Mouse (Mus musculus): ENCODE measurements around the gene Lrmda. TPM values are rescaled to one million over a fixed set of nuclear protein-coding genes. Genes with fewer than 3 reads are reported as not detected.
"Not testable (repeated sequence)": the region's sequence is repeated elsewhere in the genome, so short reads cannot be mapped to it uniquely, and the experiment has no call there.

Lrmda gene
- polyA plus RNA-seq, 1 experiment from 2014 or later = 0.87 TPM

GRCm38 (mm10) chr14:22587285-22587957 lies 567.9 kb downstream of the Lrmda start:
- Histone ChIP-seq H3K4me1 (replicated peaks) (no peaks in the 10 kb centered on the region), H3K27ac (no peak overlapping the region), H3K27me3 (replicated peaks) (no peaks in the 10 kb centered on the region), H3K36me3 (no peaks in the 10 kb centered on the region), H3K4me2 (replicated peaks) (no peak overlapping the region), H3K9ac (no peak overlapping the region), H3K4me3 (replicated peaks) (no peak overlapping the region), H3K9me3 (no peaks in the 10 kb centered on the region)
- WGBS = 78% methylated on average over 4 of the region's 4 CpGs
- no peak for ATAC-seq

- no peak overlapping the region for H3K9ac ChIP-seq
- H3K4me3 ChIP-seq (replicated peaks) = no peak overlapping the region
- WGBS = 89% methylated on average over 4 of the region's 4 CpGs
- H3K27me3 ChIP-seq (replicated peaks) = no peaks in the 10 kb centered on the region
- H3K4me2 ChIP-seq (replicated peaks) = no peak overlapping the region
- no peaks in the 10 kb centered on the region for H3K4me1 ChIP-seq (replicated peaks)
- no peaks in the 10 kb centered on the region for H3K36me3 ChIP-seq
- H3K27ac ChIP-seq = no peak overlapping the region
- ATAC-seq = no peak
- H3K9me3 ChIP-seq = no peaks in the 10 kb centered on the region
Observed at GRCm38 (mm10) chr14:22587958-22588296, 568.4 kb downstream of the Lrmda start.

- not testable (repeated sequence) for ATAC-seq; H3K4me2 ChIP-seq (replicated peaks); H3K36me3 ChIP-seq; H3K4me1 ChIP-seq (replicated peaks); H3K9ac ChIP-seq; H3K27ac ChIP-seq; H3K27me3 ChIP-seq (replicated peaks); H3K9me3 ChIP-seq; H3K4me3 ChIP-seq (replicated peaks)
- WGBS = 93% methylated on average over 1 of the region's 1 CpGs
Observed at GRCm38 (mm10) chr14:22588394-22588793, 568.9 kb downstream of the Lrmda start.

- peak; percentile 43; the same call in 1 of the 2 replicates for ATAC-seq
- no peak overlapping the region for H3K27ac ChIP-seq
- H3K4me2 ChIP-seq (replicated peaks) = no peak overlapping the region
Observed at GRCm38 (mm10) chr14:22589503-22590215, 570.1 kb downstream of the Lrmda start.

GRCm38 (mm10) chr14:22591186-22591585 lies 571.7 kb downstream of the Lrmda start:
- H3K4me2 ChIP-seq (replicated peaks) = no peak overlapping the region
- no peak overlapping the region for H3K4me3 ChIP-seq (replicated peaks)
- H3K27me3 ChIP-seq (replicated peaks) = no peaks in the 10 kb centered on the region
- WGBS = 52% methylated on average over 2 of the region's 2 CpGs
- no peaks in the 10 kb centered on the region for H3K9me3 ChIP-seq
- no peaks in the 10 kb centered on the region for H3K4me1 ChIP-seq (replicated peaks)
- H3K36me3 ChIP-seq = no peaks in the 10 kb centered on the region
- no peak overlapping the region for H3K27ac ChIP-seq
- ATAC-seq = no peak
- no peak overlapping the region for H3K9ac ChIP-seq

More at GRCm38 (mm10) chr14:22589503-22590215, 570.1 kb downstream of the Lrmda start:
- Histone ChIP-seq H3K9me3 (no peaks in the 10 kb centered on the region), H3K27me3 (replicated peaks) (no peaks in the 10 kb centered on the region), H3K4me3 (replicated peaks) (no peak overlapping the region), H3K4me1 (replicated peaks) (no peaks in the 10 kb centered on the region), H3K36me3 (no peaks in the 10 kb centered on the region), H3K9ac (no peak overlapping the region)
- WGBS = 53% methylated on average over 7 of the region's 7 CpGs

GRCm38 (mm10) chr14:22597508-22597907 lies 578.0 kb downstream of the Lrmda start:
- no peaks in the 10 kb centered on the region for H3K27me3 ChIP-seq (replicated peaks)
- H3K27ac ChIP-seq = no peak overlapping the region
- WGBS = 65% methylated on average over 2 of the region's 2 CpGs
- no peaks in the 10 kb centered on the region for H3K9me3 ChIP-seq
- no peak for ATAC-seq
- H3K36me3 ChIP-seq = no peaks in the 10 kb centered on the region
- no peak overlapping the region for H3K4me2 ChIP-seq (replicated peaks)
- no peaks in the 10 kb centered on the region for H3K4me1 ChIP-seq (replicated peaks)
- no peak overlapping the region for H3K4me3 ChIP-seq (replicated peaks)
- H3K9ac ChIP-seq = no peak overlapping the region

- H3K9ac ChIP-seq = no peak overlapping the region
- H3K36me3 ChIP-seq = no peaks in the 10 kb centered on the region
- H3K4me2 ChIP-seq (replicated peaks) = no peak overlapping the region
- ATAC-seq = no peak
- no peaks in the 10 kb centered on the region for H3K27me3 ChIP-seq (replicated peaks)
- H3K4me3 ChIP-seq (replicated peaks) = no peak overlapping the region
- WGBS = 86% methylated on average over 5 of the region's 5 CpGs
- H3K9me3 ChIP-seq = no peaks in the 10 kb centered on the region
- H3K4me1 ChIP-seq (replicated peaks) = no peaks in the 10 kb centered on the region
- no peak overlapping the region for H3K27ac ChIP-seq
Observed at GRCm38 (mm10) chr14:22598638-22599037, 579.1 kb downstream of the Lrmda start.

GRCm38 (mm10) chr14:22600166-22600565 lies 580.7 kb downstream of the Lrmda start:
- Histone ChIP-seq H3K4me1 (replicated peaks) (no peaks in the 10 kb centered on the region), H3K9ac (no peak overlapping the region), H3K9me3 (no peaks in the 10 kb centered on the region), H3K27ac (no peak overlapping the region), H3K4me2 (replicated peaks) (no peak overlapping the region), H3K4me3 (replicated peaks) (no peak overlapping the region), H3K36me3 (no peaks in the 10 kb centered on the region), H3K27me3 (replicated peaks) (no peaks in the 10 kb centered on the region)
- ATAC-seq = no peak
- WGBS = 49% methylated on average over 3 of the region's 3 CpGs

- H3K27ac ChIP-seq = no peak overlapping the region
- no peak overlapping the region for H3K4me3 ChIP-seq (replicated peaks)
- ATAC-seq = no peak
- WGBS = 79% methylated on average over 2 of the region's 2 CpGs
- no peaks in the 10 kb centered on the region for H3K9me3 ChIP-seq
- H3K9ac ChIP-seq = no peak overlapping the region
- no peaks in the 10 kb centered on the region for H3K27me3 ChIP-seq (replicated peaks)
- H3K4me1 ChIP-seq (replicated peaks) = no peaks in the 10 kb centered on the region
- no peaks in the 10 kb centered on the region for H3K36me3 ChIP-seq
- no peak overlapping the region for H3K4me2 ChIP-seq (replicated peaks)
Observed at GRCm38 (mm10) chr14:22602308-22602707, 582.8 kb downstream of the Lrmda start.

- Histone ChIP-seq H3K27me3 (replicated peaks) (no peaks in the 10 kb centered on the region), H3K27ac (no peak overlapping the region), H3K9ac (no peak overlapping the region), H3K4me1 (replicated peaks) (0 out of 2 replicates have a peak, but pooled peaks cover 2% of the 10 kb centered on the region), H3K36me3 (no peaks in the 10 kb centered on the region), H3K9me3 (no peaks in the 10 kb centered on the region), H3K4me2 (replicated peaks) (no peak overlapping the region), H3K4me3 (replicated peaks) (no peak overlapping the region)
- 42% methylated on average over 5 of the region's 5 CpGs for WGBS
- ATAC-seq = no peak
Observed at GRCm38 (mm10) chr14:22608599-22608998, 589.1 kb downstream of the Lrmda start.

- no peak for ATAC-seq
- no peak overlapping the region for H3K9ac ChIP-seq
Observed at GRCm38 (mm10) chr14:22609261-22610245, 590.0 kb downstream of the Lrmda start.

GRCm38 (mm10) chr14:22611011-22611410 lies 591.5 kb downstream of the Lrmda start:
- Histone ChIP-seq H3K4me3 (replicated peaks) (no peak overlapping the region), H3K36me3 (no peaks in the 10 kb centered on the region), H3K27ac (no peak overlapping the region), H3K9me3 (no peaks in the 10 kb centered on the region), H3K9ac (no peak overlapping the region), H3K27me3 (replicated peaks) (no peaks in the 10 kb centered on the region), H3K4me2 (replicated peaks) (no peak overlapping the region), H3K4me1 (replicated peaks) (0 out of 2 replicates have a peak, but pooled peaks cover 2% of the 10 kb centered on the region)
- no peak for ATAC-seq
- WGBS = 95% methylated on average over 3 of the region's 3 CpGs

More at GRCm38 (mm10) chr14:22609261-22610245, 590.0 kb downstream of the Lrmda start:
- Histone ChIP-seq H3K4me1 (replicated peaks) (0 out of 2 replicates have a peak, but pooled peaks cover 2% of the 10 kb centered on the region), H3K27me3 (replicated peaks) (no peaks in the 10 kb centered on the region), H3K4me2 (replicated peaks) (no peak overlapping the region), H3K9me3 (no peaks in the 10 kb centered on the region), H3K4me3 (replicated peaks) (no peak overlapping the region), H3K36me3 (no peaks in the 10 kb centered on the region), H3K27ac (no peak overlapping the region)
- WGBS = 42% methylated on average over 13 of the region's 13 CpGs

All from intestine, embryonic 15.5 days (tissue).